Mouse (Mus musculus) C2C12 (cell line): ENCODE results near the gene Unc13d.

ENCODE experiments used
- CTCF ChIP-seq: IDR thresholded peaks from one replicate; pipeline ENCODE4 v1.5.1; 2011; ENCODE audit not compliant: control insufficient read depth, insufficient read depth, insufficient read length
- MAX ChIP-seq: IDR thresholded peaks from one replicate; pipeline ENCODE4 v1.6.1; 2011; ENCODE audit warnings: mild to moderate bottlenecking, control low read depth
- USF1 ChIP-seq: IDR thresholded peaks from one replicate; pipeline ENCODE4 v1.6.1; 2011; ENCODE audit warnings: low read depth, mild to moderate bottlenecking, control low read depth, moderate library complexity

DNA sequence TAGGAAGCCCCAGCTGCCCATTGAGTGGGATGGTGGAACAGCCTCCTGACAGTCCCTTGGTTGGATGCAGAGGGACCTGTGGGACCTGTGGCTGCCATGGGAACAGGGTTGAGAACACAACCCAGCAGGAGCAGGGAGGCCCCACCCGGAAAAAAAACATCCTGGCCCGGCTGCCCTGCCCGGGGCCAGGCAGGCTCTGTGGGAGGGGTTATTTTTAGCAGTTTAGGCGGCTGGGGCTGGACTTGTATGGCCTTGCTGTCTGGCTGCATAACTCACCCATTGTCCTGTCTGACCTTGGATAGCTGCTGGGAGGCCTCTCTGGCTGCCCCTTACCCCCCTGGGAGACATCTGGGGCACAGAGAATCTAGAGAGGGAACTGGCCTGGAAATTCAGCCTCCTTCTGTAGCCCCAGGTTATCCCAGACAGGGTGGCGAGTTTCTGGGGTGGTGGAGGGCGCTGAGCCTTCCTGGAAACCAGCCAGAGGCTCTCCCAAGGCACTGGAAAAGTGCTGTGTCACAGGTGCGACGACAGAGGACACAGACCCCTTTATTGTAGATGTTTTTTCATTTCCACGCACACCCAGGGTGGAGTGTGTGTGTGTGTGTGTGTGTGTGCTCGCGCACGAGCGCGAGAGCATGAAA lies 26.4 kb upstream of the Unc13d start:
- TF ChIP-seq CTCF (no peak), USF1 (no peak), MAX (no peak)
